Mouse (Mus musculus) forebrain, embryonic 16.5 days (tissue): ENCODE results near the gene Tom1l2. TPM values are rescaled to one million over a fixed set of nuclear protein-coding genes. Genes with fewer than 3 reads are reported as not detected.

Source experiments
- ATAC-seq: fragments of 200-750 bp; cut with Nextera tagmentation; 2 replicates; pipeline ENCODE4 v1.8.0; 2017; ENCODE audit warnings: mild to moderate bottlenecking, moderate library complexity
- H3K27ac ChIP-seq: fragments of 300-500 bp; sonication (generic); 2 replicates; pipeline ENCODE4 v1.5.1; 2014; ENCODE audit warnings: low read length, control low read depth
- H3K27me3 ChIP-seq: fragments of 300-500 bp; sonication (generic); replicated peaks from 2 replicates; pipeline ENCODE4 v1.6.1; 2014; ENCODE audit warnings: low read length; ENCODE audit not compliant: control insufficient read depth, insufficient read depth
- H3K36me3 ChIP-seq: fragments of 300-500 bp; sonication (generic); 2 replicates; pipeline ENCODE4 v1.6.1; 2014; ENCODE audit not compliant: control insufficient read depth, insufficient read depth
- H3K4me1 ChIP-seq: fragments of 300-500 bp; sonication (generic); replicated peaks from 2 replicates; pipeline ENCODE4 v1.6.1; 2014; ENCODE audit warnings: low read length; ENCODE audit not compliant: control insufficient read depth, insufficient read depth
- H3K4me2 ChIP-seq: fragments of 300-500 bp; sonication (generic); 2 replicates; pipeline ENCODE4 v1.6.1; 2014; ENCODE audit warnings: mild to moderate bottlenecking, low read length, control low read depth
- H3K4me3 ChIP-seq: fragments of 300-500 bp; sonication (generic); replicated peaks from 2 replicates; pipeline ENCODE4 v1.5.1; 2014; ENCODE audit warnings: mild to moderate bottlenecking, low read length, control low read depth
- H3K9ac ChIP-seq: fragments of 300-500 bp; sonication (generic); replicated peaks from 2 replicates; pipeline ENCODE4 v1.6.1; 2014; ENCODE audit warnings: low read depth, low read length, control low read depth
- H3K9me3 ChIP-seq: fragments of 300-500 bp; sonication (generic); 2 replicates; pipeline ENCODE4 v1.6.1; 2016; ENCODE audit warnings: low read length; ENCODE audit not compliant: control insufficient read depth
- WGBS: fragments of 180-500 bp; shearing (Covaris S2); extraction: QIAGEN DNeasy Blood & Tissue Kit; methylation state at CpG from one replicate; pipeline ENCODE4 v1.1.7; 2014; 5-methylcytosine and 5-hydroxymethylcytosine counted together
- polyA plus RNA-seq: library from polyadenylated mRNA; unstranded; fragments of >200 nt; fragmentation: Nextera tagmentation; extraction: Ambion mirVana; gene quantifications from 2 replicates; pipeline ENCODE4 v1.2.1, GENCODE M21; 2015

Gene Tom1l2
- polyA plus RNA-seq, 1 experiment from 2014 or later, result 62.0 TPM

DNA sequence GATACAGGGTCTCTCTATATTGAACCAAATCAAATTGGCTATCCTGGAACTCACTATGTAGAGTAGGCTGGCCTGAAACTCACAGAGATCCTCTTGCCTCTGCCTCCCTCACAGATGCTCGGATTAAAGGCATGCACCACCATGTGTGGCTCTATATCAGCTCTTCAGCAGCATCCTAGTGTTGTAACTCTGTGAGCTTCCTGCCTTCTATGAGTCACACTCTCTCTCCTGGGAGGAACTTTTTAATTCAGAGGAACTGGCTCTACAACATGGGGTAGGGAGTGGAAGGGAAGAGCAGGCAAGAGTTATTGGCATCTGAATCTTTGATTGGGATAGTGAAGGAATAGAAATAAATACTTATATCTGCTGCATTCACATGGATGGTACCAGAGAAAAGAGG, 4.4 kb upstream of the Tom1l2 start:
- H3K9ac ChIP-seq, result no peak overlapping the region
- H3K36me3 ChIP-seq, result no peaks in the 10 kb centered on the region
- H3K4me3 ChIP-seq, result no peak overlapping the region
- H3K9me3 ChIP-seq, result no peaks in the 10 kb centered on the region
- H3K4me1 ChIP-seq, result peaks cover 3% of the 10 kb centered on the region
- H3K27me3 ChIP-seq, result no peaks in the 10 kb centered on the region
- H3K4me2 ChIP-seq, result no peak overlapping the region
- WGBS, result 37% methylated on average over 1 of the region's 1 CpGs
- no peak for ATAC-seq
- H3K27ac ChIP-seq, result no peak overlapping the region

DNA sequence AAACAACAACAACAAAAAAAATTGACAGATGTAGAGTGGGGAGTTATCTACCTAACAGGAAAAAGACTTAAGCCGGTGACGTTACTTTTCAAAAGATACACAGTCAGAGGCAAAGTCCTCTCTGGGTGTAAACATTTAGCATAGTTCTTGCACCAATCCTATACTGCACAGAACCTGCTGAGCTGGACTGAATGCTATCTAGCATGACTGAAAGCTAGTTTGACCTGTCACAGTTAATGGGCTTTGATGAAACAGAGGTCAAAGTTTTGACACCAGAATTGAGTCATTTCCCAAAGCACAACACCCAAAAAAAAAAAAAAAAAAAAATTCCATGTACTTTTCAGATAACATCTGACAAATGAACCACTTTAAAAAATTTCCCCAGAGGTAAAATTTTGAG, 3.2 kb upstream of the Tom1l2 start:
- WGBS, result 97% methylated on average over 2 of the region's 2 CpGs
- Histone ChIP-seq H3K27me3 (no peaks in the 10 kb centered on the region), H3K36me3 (no peaks in the 10 kb centered on the region), H3K9me3 (no peaks in the 10 kb centered on the region), H3K4me2 (no peak overlapping the region), H3K9ac (no peak overlapping the region), H3K4me1 (peaks cover 13% of the 10 kb centered on the region), H3K4me3 (no peak overlapping the region), H3K27ac (no peak overlapping the region)
- no peak for ATAC-seq

DNA sequence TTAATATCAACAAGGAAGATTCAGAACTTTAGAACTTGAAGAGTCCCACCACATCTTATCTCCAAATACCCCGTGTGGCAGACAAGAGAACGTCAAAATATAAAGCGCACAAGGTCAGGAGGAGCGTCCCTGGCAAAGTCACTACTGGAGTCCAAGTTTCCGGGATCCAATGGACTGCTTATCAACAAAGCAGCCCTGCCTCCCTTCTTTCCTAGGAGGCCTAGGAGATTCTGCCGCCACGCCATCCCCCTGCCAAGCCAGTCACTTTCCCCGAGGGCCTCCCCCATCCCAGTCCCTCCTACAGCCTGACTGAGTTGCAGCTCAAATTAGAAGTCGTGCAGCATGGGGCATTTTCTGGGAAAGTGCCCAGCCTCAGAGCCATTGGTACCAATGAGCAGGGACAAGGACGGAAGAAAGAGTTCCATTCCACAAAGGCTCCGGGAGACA, 757 bp downstream of the Tom1l2 start:
- Histone ChIP-seq H3K36me3 (no peaks in the 10 kb centered on the region), H3K9ac (peak overlapping the region; percentile 71), H3K27me3 (no peaks in the 10 kb centered on the region), H3K4me3 (peak overlapping the region; percentile 85), H3K9me3 (no peaks in the 10 kb centered on the region), H3K4me1 (peaks cover 16% of the 10 kb centered on the region), H3K4me2 (peak overlapping the region; percentile 62), H3K27ac (no peak overlapping the region; the same call in 1 of the 2 replicates)
- no peak for ATAC-seq
- 23% methylated on average over 11 of the region's 11 CpGs for WGBS

DNA sequence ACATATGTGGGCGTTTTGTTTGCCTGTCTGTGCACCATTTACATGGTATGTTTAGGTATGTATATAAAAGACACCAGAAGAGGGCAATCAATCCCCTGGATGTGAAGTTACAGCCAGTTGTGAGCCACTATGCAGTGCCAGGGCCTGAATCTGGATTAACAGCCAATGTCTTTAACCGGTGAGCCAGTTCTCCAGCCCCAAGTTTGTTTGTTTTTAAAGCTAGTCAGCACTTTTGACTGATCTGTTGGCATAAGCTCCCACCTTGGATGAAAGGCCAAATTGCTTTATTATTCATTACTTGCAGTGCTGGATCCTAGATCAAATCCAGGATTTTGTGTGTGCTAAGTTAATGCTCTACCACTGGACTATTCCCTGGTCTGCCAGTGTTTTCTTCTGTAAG, 1.3 kb downstream of the Tom1l2 start:
- Histone ChIP-seq H3K9ac (no peak overlapping the region), H3K27me3 (no peaks in the 10 kb centered on the region), H3K4me1 (peaks cover 19% of the 10 kb centered on the region), H3K27ac (no peak overlapping the region), H3K36me3 (no peaks in the 10 kb centered on the region), H3K9me3 (no peaks in the 10 kb centered on the region), H3K4me3 (no peak overlapping the region), H3K4me2 (peak overlapping the region; percentile 62)
- 53% methylated on average over 2 of the region's 2 CpGs for WGBS
- no peak for ATAC-seq

DNA sequence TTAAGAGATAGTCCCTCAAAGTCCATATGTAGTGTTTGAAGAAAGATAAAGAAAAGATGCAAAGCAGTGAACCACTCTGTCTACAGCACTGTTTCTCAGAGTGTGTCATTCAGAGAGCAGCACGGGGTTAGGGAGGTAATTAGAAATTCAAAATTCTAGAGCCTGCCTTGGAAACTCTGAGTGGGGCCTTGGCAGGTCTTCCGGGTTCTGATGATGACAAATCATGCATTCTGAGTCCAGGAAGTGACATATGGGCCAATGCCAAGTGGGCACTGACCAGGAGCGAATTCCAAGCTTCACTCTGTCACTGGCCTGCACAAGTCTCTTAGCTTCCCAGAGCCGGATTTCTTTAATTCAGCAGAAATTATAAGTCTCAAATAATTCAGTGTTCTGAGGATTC, 6.2 kb downstream of the Tom1l2 start:
- Histone ChIP-seq H3K36me3 (no peaks in the 10 kb centered on the region), H3K4me3 (no peak overlapping the region), H3K27ac (no peak overlapping the region), H3K4me2 (no peak overlapping the region), H3K9me3 (no peaks in the 10 kb centered on the region), H3K27me3 (no peaks in the 10 kb centered on the region), H3K9ac (no peak overlapping the region), H3K4me1 (peaks cover 10% of the 10 kb centered on the region)
- no peak for ATAC-seq
- WGBS, result 50% methylated on average over 4 of the region's 4 CpGs

DNA sequence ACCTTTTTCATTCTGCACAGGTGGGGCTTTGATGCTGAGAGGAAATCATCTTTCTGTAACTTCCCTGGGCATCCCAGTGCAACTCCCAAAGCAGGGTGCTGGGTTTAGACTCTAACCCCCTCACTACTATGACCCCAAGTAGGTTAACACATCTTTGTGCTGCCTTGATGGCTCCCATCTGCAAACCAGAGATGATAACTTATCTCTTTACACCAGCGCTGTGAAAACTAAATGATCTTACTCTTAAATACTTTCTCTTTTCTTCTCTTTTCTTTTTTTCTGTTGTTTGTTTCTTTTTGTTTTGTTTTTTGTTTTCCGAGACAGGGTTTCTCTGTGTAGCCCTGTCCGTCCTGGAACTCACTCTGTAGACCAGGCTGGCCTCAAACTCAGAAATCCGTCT, 6.8 kb downstream of the Tom1l2 start:
- 78% methylated on average over 4 of the region's 4 CpGs for WGBS
- Histone ChIP-seq H3K4me2 (no peak overlapping the region), H3K36me3 (no peaks in the 10 kb centered on the region), H3K9me3 (no peaks in the 10 kb centered on the region), H3K27me3 (no peaks in the 10 kb centered on the region), H3K9ac (no peak overlapping the region), H3K4me1 (0 out of 2 replicates have a peak, but pooled peaks cover 6% of the 10 kb centered on the region), H3K27ac (no peak overlapping the region), H3K4me3 (no peak overlapping the region)
- ATAC-seq, result no peak

DNA sequence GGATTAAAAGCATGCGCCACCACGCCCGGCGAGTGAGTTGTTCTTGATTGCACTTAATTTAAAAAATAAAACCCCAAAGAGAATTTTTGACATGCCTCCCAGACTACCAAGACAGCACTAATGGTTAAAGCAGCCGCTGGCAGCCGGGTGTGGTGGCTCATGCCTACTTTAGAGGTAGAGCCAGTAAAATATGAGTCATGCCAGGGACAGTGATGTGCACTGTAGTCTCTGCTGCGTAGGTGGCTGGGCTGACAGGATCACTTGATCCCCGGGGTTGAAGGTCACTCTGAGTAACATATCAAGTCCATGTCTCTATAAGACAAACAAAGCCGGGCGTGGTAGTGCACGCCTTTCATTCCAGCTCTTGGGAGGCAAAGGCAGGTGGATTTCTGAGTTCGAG, 13.3 kb downstream of the Tom1l2 start:
- H3K36me3 ChIP-seq, result no peaks in the 10 kb centered on the region
- peaks cover under 1% of the 10 kb centered on the region for H3K4me1 ChIP-seq
- no peaks in the 10 kb centered on the region for H3K9me3 ChIP-seq
- no peak overlapping the region for H3K9ac ChIP-seq
- no peak overlapping the region for H3K27ac ChIP-seq
- no peak overlapping the region for H3K4me3 ChIP-seq
- 95% methylated on average over 12 of the region's 12 CpGs for WGBS
- H3K27me3 ChIP-seq, result no peaks in the 10 kb centered on the region
- H3K4me2 ChIP-seq, result no peak overlapping the region
- ATAC-seq, result no peak

DNA sequence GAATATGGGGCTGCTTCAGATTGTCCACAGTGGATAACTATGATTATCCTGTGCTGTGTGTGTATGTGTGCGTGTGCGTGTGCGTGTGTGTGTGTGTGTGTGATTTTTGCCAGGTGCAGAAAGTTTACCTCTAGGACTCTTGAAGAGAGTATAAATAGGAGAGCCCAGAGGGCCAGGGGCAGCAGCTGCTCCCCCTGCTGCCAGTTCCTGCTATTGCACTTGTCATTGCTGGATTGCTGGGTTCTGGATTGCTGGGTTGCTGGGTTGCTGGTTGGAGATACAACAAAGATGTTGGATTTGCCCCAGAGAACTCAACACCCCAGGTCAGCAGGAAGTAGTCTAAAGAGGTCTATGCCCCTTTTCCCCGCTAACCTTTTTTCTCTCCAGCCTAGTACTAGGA, 14.4 kb downstream of the Tom1l2 start:
- no peak overlapping the region for H3K4me2 ChIP-seq
- WGBS, result 76% methylated on average over 4 of the region's 4 CpGs
- peaks cover 10% of the 10 kb centered on the region for H3K4me1 ChIP-seq
- H3K9ac ChIP-seq, result no peak overlapping the region
- ATAC-seq, result no peak
- H3K27me3 ChIP-seq, result no peaks in the 10 kb centered on the region
- H3K4me3 ChIP-seq, result no peak overlapping the region
- H3K9me3 ChIP-seq, result no peaks in the 10 kb centered on the region
- no peaks in the 10 kb centered on the region for H3K36me3 ChIP-seq
- H3K27ac ChIP-seq, result no peak overlapping the region

DNA sequence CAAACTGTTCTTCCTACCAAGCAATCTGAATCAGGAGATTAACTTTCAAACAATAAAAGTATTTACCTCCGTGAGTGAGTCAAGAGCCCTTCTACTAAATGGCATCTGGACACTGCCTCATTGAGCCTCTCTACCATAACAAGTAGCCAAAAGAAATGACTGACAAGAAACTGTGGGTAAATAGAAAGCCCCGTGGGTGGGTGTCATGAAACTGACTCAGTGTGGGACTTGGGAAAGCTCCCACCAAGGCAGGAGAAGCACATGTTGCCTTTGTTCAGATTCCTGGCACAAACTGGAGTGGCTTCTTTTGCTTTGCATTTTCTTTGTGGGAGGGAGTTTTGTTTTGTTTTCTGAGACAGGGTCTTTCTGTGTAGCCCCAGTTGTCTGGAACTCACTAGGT, 16.9 kb downstream of the Tom1l2 start:
- Histone ChIP-seq H3K9me3 (no peaks in the 10 kb centered on the region), H3K36me3 (no peaks in the 10 kb centered on the region), H3K27me3 (no peaks in the 10 kb centered on the region), H3K4me1 (peaks cover 10% of the 10 kb centered on the region), H3K27ac (no peak overlapping the region), H3K9ac (no peak overlapping the region), H3K4me3 (no peak overlapping the region), H3K4me2 (no peak overlapping the region)
- no peak for ATAC-seq
- 22% methylated on average over 2 of the region's 2 CpGs for WGBS

DNA sequence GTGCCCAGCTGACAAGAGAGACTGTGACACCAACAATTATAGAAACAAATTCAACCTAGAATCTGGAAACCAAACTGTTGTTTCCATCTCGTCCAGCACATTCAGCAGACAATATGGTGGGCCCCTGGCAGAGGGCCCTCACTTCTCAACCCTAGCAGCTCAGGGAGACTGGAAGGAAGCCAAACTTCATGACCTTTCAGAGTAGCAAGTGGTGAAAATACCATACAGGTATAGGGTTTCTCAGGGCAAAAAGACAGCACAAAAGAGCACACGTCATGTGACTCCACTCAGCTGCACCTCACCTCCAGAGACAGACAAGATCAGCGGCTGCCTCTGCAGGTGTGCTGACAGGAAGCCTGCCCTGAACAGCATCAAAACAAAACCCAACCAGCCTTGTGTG, 18.6 kb downstream of the Tom1l2 start:
- Histone ChIP-seq H3K4me2 (no peak overlapping the region), H3K9me3 (no peaks in the 10 kb centered on the region), H3K36me3 (no peaks in the 10 kb centered on the region), H3K9ac (no peak overlapping the region), H3K4me3 (no peak overlapping the region), H3K27me3 (no peaks in the 10 kb centered on the region), H3K4me1 (peaks cover 10% of the 10 kb centered on the region), H3K27ac (no peak overlapping the region)
- ATAC-seq, result no peak
- 63% methylated on average over 3 of the region's 3 CpGs for WGBS
